Mouse (Mus musculus) liver, adult 2 months (tissue): ENCODE results near the gene Grhl1. TPM values are rescaled to one million over a fixed set of nuclear protein-coding genes. Genes with fewer than 3 reads are reported as not detected.

ENCODE experiments used
- DNase-seq: peaks from one replicate; pipeline ENCODE4 v3.0.0-alpha.2; 2011; ENCODE audit warnings: low read depth, low spot score; ENCODE audit errors: extremely low read depth
- H3K27ac ChIP-seq: fragments of 200-500 bp; replicated peaks from 2 replicates; pipeline ENCODE4 v1.5.1; 2012; ENCODE audit warnings: low read depth, mild to moderate bottlenecking, control low read depth, inconsistent platforms, low read length; ENCODE audit not compliant: insufficient read depth
- H3K27me3 ChIP-seq: fragments of 200-500 bp; 2 replicates; pipeline ENCODE4 v1.6.1; 2012; ENCODE audit warnings: mild to moderate bottlenecking, moderate library complexity, low read length, inconsistent platforms; ENCODE audit not compliant: control insufficient read depth, insufficient read depth
- H3K36me3 ChIP-seq: fragments of 200-500 bp; 2 replicates; pipeline ENCODE4 v1.6.1; 2012; ENCODE audit warnings: low read length, inconsistent platforms; ENCODE audit not compliant: control insufficient read depth, insufficient read depth
- H3K4me1 ChIP-seq: fragments of 200-500 bp; 2 replicates; pipeline ENCODE4 v1.6.1; 2011; ENCODE audit warnings: low read length; ENCODE audit not compliant: control insufficient read depth, insufficient read depth
- H3K4me3 ChIP-seq: fragments of 200-500 bp; 2 replicates; pipeline ENCODE4 v1.5.1; 2011; ENCODE audit warnings: low read depth, mild to moderate bottlenecking, control low read depth, low read length, moderate library complexity; ENCODE audit not compliant: insufficient read depth
- H3K79me2 ChIP-seq: fragments of 200-500 bp; 2 replicates; pipeline ENCODE4 v1.6.1; 2012; ENCODE audit warnings: inconsistent platforms, mild to moderate bottlenecking, low read length, moderate library complexity; ENCODE audit not compliant: control insufficient read depth, insufficient read depth
- H3K9ac ChIP-seq: fragments of 200-500 bp; 2 replicates; pipeline ENCODE4 v1.6.1; 2012; ENCODE audit warnings: low read depth, mild to moderate bottlenecking, control low read depth, inconsistent platforms, low read length
- CTCF ChIP-seq: fragments of 200-500 bp; IDR thresholded peaks from 2 replicates; pipeline ENCODE4 v1.5.1; 2011; ENCODE audit warnings: low read depth, low read length, control low read depth
- POLR2A ChIP-seq: fragments of 200-500 bp; IDR thresholded peaks from 2 replicates; pipeline ENCODE4 v1.6.1; 2011; ENCODE audit warnings: low read length, control low read depth; ENCODE audit not compliant: insufficient read depth; ENCODE audit errors: extremely low read depth
- WGBS: fragments of 180-500 bp; shearing (Covaris S2); methylation state at CpG from one replicate; pipeline ENCODE4 v1.1.7; 2018; 5-methylcytosine and 5-hydroxymethylcytosine counted together
- polyA plus RNA-seq: library from polyadenylated mRNA; depleted of rRNA; stranded (reverse); fragments of >200 nt; gene quantifications from 2 replicates; pipeline ENCODE4 v1.2.3, GENCODE M21; 2012
- total RNA-seq: library from RNA; depleted of rRNA; stranded (reverse); fragments of >200 nt; gene quantifications from 2 replicates; pipeline ENCODE4 v1.2.3, GENCODE M21; 2014

Grhl1 gene
- total and polyA plus RNA-seq, 2 experiments, result 0.28 to 0.42 TPM

GRCm38 (mm10) chr12:24580996-24581683, 9.1 kb downstream of the Grhl1 start:
- Histone ChIP-seq H3K79me2 (no peaks in the 10 kb centered on the region), H3K36me3 (no peaks in the 10 kb centered on the region), H3K4me1 (no peaks in the 10 kb centered on the region), H3K4me3 (no peak overlapping the region), H3K27me3 (no peaks in the 10 kb centered on the region), H3K27ac (no peak overlapping the region), H3K9ac (no peak overlapping the region)
- 89% methylated on average over 14 of the region's 14 CpGs for WGBS
- DNase-seq, result no peak
- TF ChIP-seq POLR2A (no peak), CTCF (no peak)

GRCm38 (mm10) chr12:24583653-24584052, 11.6 kb downstream of the Grhl1 start:
- no peaks in the 10 kb centered on the region for H3K27me3 ChIP-seq
- no peak for TF ChIP-seq CTCF
- TF ChIP-seq POLR2A, result no peak
- no peak for DNase-seq
- 91% methylated on average over 3 of the region's 3 CpGs for WGBS
- no peaks in the 10 kb centered on the region for H3K4me1 ChIP-seq
- H3K9ac ChIP-seq, result no peak overlapping the region
- H3K4me3 ChIP-seq, result no peak overlapping the region
- no peaks in the 10 kb centered on the region for H3K79me2 ChIP-seq
- no peak overlapping the region for H3K27ac ChIP-seq
- no peaks in the 10 kb centered on the region for H3K36me3 ChIP-seq

DNA sequence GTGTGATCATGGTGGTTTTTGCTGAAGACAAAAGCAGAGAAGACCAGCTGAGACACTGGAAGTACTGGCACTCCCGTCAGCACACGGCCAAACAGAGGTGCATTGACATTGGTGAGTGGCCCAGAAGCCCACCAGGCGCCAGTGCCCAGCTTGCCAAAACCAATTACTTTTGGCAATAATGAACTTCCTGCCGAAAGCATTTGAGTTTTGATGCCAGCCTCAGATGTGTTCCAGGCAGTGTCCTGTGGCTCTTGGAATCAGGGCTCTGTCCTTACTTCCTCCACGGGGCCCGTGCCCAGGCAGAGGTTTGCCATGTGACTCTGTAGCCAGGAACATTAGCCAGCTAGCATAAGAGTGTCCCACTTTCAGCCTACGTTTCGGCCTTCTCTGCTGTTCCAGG, 12.8 kb downstream of the Grhl1 start:
- H3K27me3 ChIP-seq, result no peaks in the 10 kb centered on the region
- no peak overlapping the region for H3K27ac ChIP-seq
- H3K79me2 ChIP-seq, result no peaks in the 10 kb centered on the region
- DNase-seq, result no peak
- TF ChIP-seq POLR2A (no peak), CTCF (no peak)
- no peak overlapping the region for H3K4me3 ChIP-seq
- no peaks in the 10 kb centered on the region for H3K4me1 ChIP-seq
- H3K36me3 ChIP-seq, result no peaks in the 10 kb centered on the region
- WGBS, result 86% methylated on average over 8 of the region's 8 CpGs
- H3K9ac ChIP-seq, result no peak overlapping the region

GRCm38 (mm10) chr12:24586193-24586592, 14.1 kb downstream of the Grhl1 start:
- Histone ChIP-seq H3K27ac (no peak overlapping the region), H3K4me3 (no peak overlapping the region), H3K79me2 (no peaks in the 10 kb centered on the region), H3K9ac (no peak overlapping the region), H3K27me3 (no peaks in the 10 kb centered on the region), H3K4me1 (no peaks in the 10 kb centered on the region), H3K36me3 (no peaks in the 10 kb centered on the region)
- no peak for TF ChIP-seq CTCF
- TF ChIP-seq POLR2A, result no peak
- no peak for DNase-seq
- 83% methylated on average over 7 of the region's 7 CpGs for WGBS

GRCm38 (mm10) chr12:24590371-24590770, 18.3 kb downstream of the Grhl1 start:
- TF ChIP-seq CTCF, result no peak
- no peak for TF ChIP-seq POLR2A
- DNase-seq, result no peak
- Histone ChIP-seq H3K27ac (no peak overlapping the region), H3K9ac (no peak overlapping the region), H3K79me2 (no peaks in the 10 kb centered on the region), H3K27me3 (no peaks in the 10 kb centered on the region), H3K4me3 (no peak overlapping the region), H3K4me1 (peaks cover 5% of the 10 kb centered on the region), H3K36me3 (no peaks in the 10 kb centered on the region)
- WGBS, result 97% methylated on average over 7 of the region's 7 CpGs

DNA sequence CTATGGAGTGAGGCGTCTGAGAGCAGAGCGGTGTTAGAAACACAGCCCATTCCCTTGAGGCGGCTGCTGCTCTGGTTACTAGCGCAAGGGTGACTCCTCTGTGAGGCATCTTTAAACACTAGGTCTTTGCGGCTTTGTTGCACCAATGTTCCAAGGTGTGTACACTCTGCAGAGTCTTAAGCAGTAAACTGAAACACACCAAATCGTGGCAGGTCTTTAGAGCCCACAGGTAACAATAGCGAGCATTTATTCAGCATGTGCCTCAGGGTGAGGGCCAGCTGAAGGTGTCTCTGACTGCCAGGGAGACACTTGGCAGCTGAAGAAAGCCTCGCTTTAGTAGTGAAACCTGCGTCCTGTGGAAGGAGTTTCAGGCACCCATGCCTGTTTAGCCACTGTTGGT, 20.0 kb downstream of the Grhl1 start:
- no peaks in the 10 kb centered on the region for H3K36me3 ChIP-seq
- no peak overlapping the region for H3K4me3 ChIP-seq
- H3K9ac ChIP-seq, result no peak overlapping the region
- H3K4me1 ChIP-seq, result peaks cover 5% of the 10 kb centered on the region
- DNase-seq, result no peak
- no peak overlapping the region for H3K27ac ChIP-seq
- no peaks in the 10 kb centered on the region for H3K27me3 ChIP-seq
- 90% methylated on average over 9 of the region's 9 CpGs for WGBS
- TF ChIP-seq POLR2A (no peak), CTCF (no peak)
- no peaks in the 10 kb centered on the region for H3K79me2 ChIP-seq
